Mouse (Mus musculus) limb, embryonic 10.5 days (tissue): ENCODE measurements around the gene Spx. TPM values are rescaled to one million over a fixed set of nuclear protein-coding genes. Genes with fewer than 3 reads are reported as not detected.

ENCODE experiments used
- DNase-seq: peaks from one replicate; pipeline ENCODE4 v3.0.0-alpha.2; 2017; ENCODE audit warnings: low spot score
- H3K27ac ChIP-seq: fragments of 300-500 bp; sonication (generic); 2 replicates; pipeline ENCODE4 v1.5.1; 2016; ENCODE audit warnings: mild to moderate bottlenecking
- H3K27me3 ChIP-seq: fragments of 300-500 bp; sonication (generic); 2 replicates; pipeline ENCODE4 v1.6.1; 2016; ENCODE audit warnings: low read depth, mild to moderate bottlenecking; ENCODE audit not compliant: poor library complexity, severe bottlenecking
- H3K36me3 ChIP-seq: fragments of 300-500 bp; sonication (generic); 2 replicates; pipeline ENCODE4 v1.6.1; 2016; ENCODE audit warnings: mild to moderate bottlenecking, moderate library complexity
- H3K4me1 ChIP-seq: fragments of 300-500 bp; sonication (generic); 2 replicates; pipeline ENCODE4 v1.6.1; 2016
- H3K4me3 ChIP-seq: fragments of 300-500 bp; sonication (generic); 2 replicates; pipeline ENCODE4 v1.5.1; 2016; ENCODE audit warnings: mild to moderate bottlenecking, moderate library complexity
- H3K9me3 ChIP-seq: fragments of 300-500 bp; sonication (generic); replicated peaks from 2 replicates; pipeline ENCODE4 v1.6.1; 2016; ENCODE audit warnings: mild to moderate bottlenecking
- WGBS: fragments of 180-500 bp; shearing (Covaris S2); methylation state at CpG from one replicate; pipeline ENCODE4 v1.1.7; 2016; 5-methylcytosine and 5-hydroxymethylcytosine counted together
- polyA plus RNA-seq: library from polyadenylated mRNA; unstranded; fragments of >200 nt; fragmentation: Nextera tagmentation; extraction: Ambion mirVana; gene quantifications from 2 replicates; pipeline ENCODE4 v1.2.1, GENCODE M21; 2016

Spx gene
- polyA plus RNA-seq = 0.54 and 0.78 TPM in 2 replicates

- H3K4me3 ChIP-seq = peak within 1 kb of the TSS; percentile 50; the same call in 1 of the 2 replicates
- H3K36me3 ChIP-seq = no peaks in the 10 kb centered on the region
- H3K27ac ChIP-seq = no peak within 1 kb of the TSS
- H3K9me3 ChIP-seq = no peaks in the 10 kb centered on the region
- H3K27me3 ChIP-seq = peaks cover 50% of the 10 kb centered on the region
- peaks cover 12% of the 10 kb centered on the region for H3K4me1 ChIP-seq
- DNase-seq = no peak
- whole genome bisulfite sequencing = 57% methylated on average over 11 of the region's 11 CpGs
These were observed at the start of gene Spx for GRCm38 (mm10) chr6:142412906-142413491. Gene Spx (plus strand): TSS chr6:142413441.

DNA sequence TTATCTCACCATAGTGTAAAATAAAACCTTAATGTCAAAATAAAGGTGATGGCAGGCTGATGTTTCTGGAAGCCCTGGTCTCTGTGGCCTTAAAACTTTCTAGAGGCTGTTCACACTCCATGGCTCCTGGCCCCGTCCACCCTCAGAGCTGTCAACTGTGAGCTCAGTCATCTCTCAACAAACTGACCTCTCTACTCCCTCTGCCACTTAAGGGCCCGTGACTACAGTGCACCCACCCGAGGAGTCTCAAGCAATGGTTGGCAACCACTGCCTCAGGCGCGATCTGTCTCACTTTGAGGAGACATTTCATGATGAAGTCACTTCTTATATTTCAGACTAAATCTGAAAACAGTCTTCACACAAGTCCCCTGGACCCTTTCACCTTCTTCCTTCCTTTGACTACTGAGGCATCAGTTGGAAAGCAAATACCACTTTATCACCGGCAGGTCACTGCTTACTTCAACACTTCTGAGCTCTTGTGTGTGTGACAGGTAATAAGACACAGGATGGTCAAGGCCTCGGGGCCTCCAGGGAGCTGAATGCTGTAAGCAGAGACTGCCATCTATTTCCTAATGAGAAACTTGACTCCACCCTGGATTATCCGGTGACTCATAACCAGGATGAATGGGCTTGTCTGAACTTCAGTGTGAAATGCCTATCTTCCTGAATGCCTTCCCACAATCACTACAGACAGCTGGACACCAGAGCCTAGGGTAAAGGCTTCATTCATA lies 47.3 kb upstream of the Spx start:
- no peak for DNase-seq
- Histone ChIP-seq H3K4me1 (no peaks in the 10 kb centered on the region), H3K36me3 (peaks cover 82% of the 10 kb centered on the region), H3K27me3 (no peaks in the 10 kb centered on the region), H3K27ac (no peak overlapping the region), H3K9me3 (no peaks in the 10 kb centered on the region), H3K4me3 (no peak overlapping the region)
- 93% methylated on average over 8 of the region's 8 CpGs for WGBS

- no peaks in the 10 kb centered on the region for H3K4me1 ChIP-seq
- H3K9me3 ChIP-seq = no peaks in the 10 kb centered on the region
- H3K27ac ChIP-seq = no peak overlapping the region
- no peaks in the 10 kb centered on the region for H3K27me3 ChIP-seq
- H3K4me3 ChIP-seq = no peak overlapping the region
- no peak for DNase-seq
- WGBS = 94% methylated on average over 10 of the region's 10 CpGs
- peaks cover 79% of the 10 kb centered on the region for H3K36me3 ChIP-seq
These were observed 46.7 kb upstream of the Spx start for GRCm38 (mm10) chr6:142366473-142367018.

DNA sequence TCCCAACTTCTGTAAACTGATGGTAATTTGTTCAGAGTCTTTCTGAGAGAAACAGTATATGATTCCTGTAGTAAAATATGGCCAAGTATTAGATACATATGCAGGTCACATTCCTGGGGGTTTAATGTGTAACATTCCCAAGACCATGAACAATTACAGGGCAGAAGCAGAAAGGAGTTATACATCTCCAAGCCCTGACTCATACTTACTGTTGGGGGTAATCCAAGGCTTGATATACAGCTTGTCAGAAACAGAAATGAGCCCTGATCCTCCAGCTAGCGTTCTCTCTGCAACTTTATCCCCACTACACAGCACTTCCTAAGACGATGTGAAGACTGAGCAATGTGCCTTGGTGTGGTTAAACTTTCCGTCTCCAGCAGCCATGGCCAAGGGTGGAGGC lies 45.7 kb upstream of the Spx start:
- H3K27me3 ChIP-seq = no peaks in the 10 kb centered on the region
- WGBS = 97% methylated on average over 3 of the region's 3 CpGs
- H3K4me3 ChIP-seq = no peak overlapping the region
- no peak overlapping the region for H3K27ac ChIP-seq
- no peaks in the 10 kb centered on the region for H3K9me3 ChIP-seq
- no peaks in the 10 kb centered on the region for H3K4me1 ChIP-seq
- DNase-seq = no peak
- peaks cover 79% of the 10 kb centered on the region for H3K36me3 ChIP-seq

- DNase-seq = no peak
- Histone ChIP-seq H3K36me3 (peaks cover 78% of the 10 kb centered on the region), H3K9me3 (no peaks in the 10 kb centered on the region), H3K27ac (no peak overlapping the region), H3K27me3 (no peaks in the 10 kb centered on the region), H3K4me3 (no peak overlapping the region), H3K4me1 (no peaks in the 10 kb centered on the region)
- WGBS = 92% methylated on average over 3 of the region's 3 CpGs
These were observed 43.7 kb upstream of the Spx start for GRCm38 (mm10) chr6:142369568-142369967.

DNA sequence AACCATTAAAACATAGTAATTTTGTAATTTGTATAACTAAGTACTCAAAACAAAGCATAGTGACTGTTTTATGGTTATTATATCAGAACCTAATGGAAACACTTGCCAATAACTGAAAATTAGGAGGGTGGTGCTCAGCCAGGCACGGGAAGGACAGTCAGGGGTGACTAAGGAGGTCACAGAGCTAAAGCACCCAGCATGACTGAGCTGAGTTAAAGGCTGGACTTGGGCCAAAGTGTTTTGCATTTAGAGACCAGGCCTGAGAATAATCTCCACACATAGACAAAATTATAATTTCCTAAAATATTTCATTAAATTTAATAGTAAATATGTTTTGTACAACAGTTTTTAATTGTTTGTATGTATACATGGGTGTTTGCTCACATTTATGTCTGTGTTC lies 36.2 kb upstream of the Spx start:
- DNase-seq = no peak
- H3K9me3 ChIP-seq = no peaks in the 10 kb centered on the region
- WGBS = 98% methylated on average over 1 of the region's 1 CpGs

GRCm38 (mm10) chr6:142378576-142379330 lies 34.5 kb upstream of the Spx start:
- Histone ChIP-seq H3K4me1 (peaks cover 12% of the 10 kb centered on the region), H3K27me3 (no peaks in the 10 kb centered on the region), H3K9me3 (no peaks in the 10 kb centered on the region), H3K4me3 (no peak overlapping the region), H3K27ac (no peak overlapping the region), H3K36me3 (peaks cover 30% of the 10 kb centered on the region)
- 91% methylated on average over 8 of the region's 8 CpGs for WGBS
- no peak for DNase-seq

More for the DNA sequence above, 36.2 kb upstream of the Spx start:
- Histone ChIP-seq H3K27ac (no peak overlapping the region), H3K4me1 (no peaks in the 10 kb centered on the region), H3K27me3 (no peaks in the 10 kb centered on the region), H3K4me3 (no peak overlapping the region), H3K36me3 (peaks cover 40% of the 10 kb centered on the region)

GRCm38 (mm10) chr6:142379961-142380360 lies 33.3 kb upstream of the Spx start:
- H3K4me3 ChIP-seq = no peak overlapping the region
- no peaks in the 10 kb centered on the region for H3K27me3 ChIP-seq
- peaks cover 19% of the 10 kb centered on the region for H3K36me3 ChIP-seq
- no peaks in the 10 kb centered on the region for H3K9me3 ChIP-seq
- no peak overlapping the region for H3K27ac ChIP-seq
- H3K4me1 ChIP-seq = peaks cover 16% of the 10 kb centered on the region
- DNase-seq = no peak
- 90% methylated on average over 6 of the region's 6 CpGs for WGBS

- 92% methylated on average over 7 of the region's 7 CpGs for WGBS
- Histone ChIP-seq H3K27ac (no peak overlapping the region), H3K9me3 (no peaks in the 10 kb centered on the region), H3K4me1 (peaks cover 22% of the 10 kb centered on the region), H3K36me3 (peaks cover 3% of the 10 kb centered on the region), H3K4me3 (no peak overlapping the region), H3K27me3 (no peaks in the 10 kb centered on the region)
- no peak for DNase-seq
These were observed 31.6 kb upstream of the Spx start for GRCm38 (mm10) chr6:142381615-142382014.

GRCm38 (mm10) chr6:142384521-142384920 lies 28.7 kb upstream of the Spx start:
- H3K27me3 ChIP-seq = no peaks in the 10 kb centered on the region
- no peaks in the 10 kb centered on the region for H3K9me3 ChIP-seq
- H3K4me3 ChIP-seq = no peak overlapping the region
- H3K27ac ChIP-seq = no peak overlapping the region
- DNase-seq = no peak
- 92% methylated on average over 9 of the region's 9 CpGs for WGBS
- no peaks in the 10 kb centered on the region for H3K36me3 ChIP-seq
- H3K4me1 ChIP-seq = peaks cover 29% of the 10 kb centered on the region

- no peak for DNase-seq
- WGBS = 6% methylated on average over 31 of the region's 31 CpGs
- peak overlapping the region; percentile 98 for H3K4me3 ChIP-seq
These were observed 26.8 kb upstream of the Spx start for GRCm38 (mm10) chr6:142386285-142387010.

DNA sequence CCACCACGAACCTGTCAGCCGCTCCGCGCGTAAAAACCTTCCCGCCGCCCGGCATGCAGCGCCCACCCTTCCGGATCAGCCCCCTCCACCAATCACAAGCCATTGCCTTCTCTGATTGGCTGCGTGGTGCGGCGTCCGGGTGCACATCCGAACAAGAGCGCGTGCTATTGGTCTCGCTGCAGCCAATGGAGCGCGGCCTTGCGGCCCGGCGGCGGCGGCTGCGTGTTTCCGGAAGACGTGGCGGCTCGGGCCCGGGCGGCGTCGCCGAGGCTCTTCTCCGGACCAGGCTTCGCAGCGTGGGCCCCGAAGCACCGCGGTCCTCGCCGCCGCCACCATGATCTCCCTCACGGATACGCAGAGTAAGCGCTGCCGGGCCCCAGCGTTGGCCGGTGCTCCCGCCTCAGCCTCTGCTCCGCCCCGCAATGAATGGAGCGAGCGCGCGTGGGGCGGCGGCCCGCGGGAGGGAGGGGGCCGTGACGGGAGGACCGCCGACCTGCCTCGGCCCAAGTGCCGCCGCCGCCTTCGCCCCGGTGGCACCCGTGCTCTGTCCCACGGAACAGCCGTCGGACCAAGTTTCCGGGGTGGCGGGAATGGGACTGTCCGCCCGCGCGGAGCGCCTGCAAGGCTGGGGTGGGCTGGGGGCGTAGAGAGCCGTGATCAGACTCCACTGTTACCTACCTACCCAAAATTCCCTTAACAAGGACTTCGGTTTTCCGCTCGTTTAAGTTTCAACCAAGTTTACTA lies 26.1 kb upstream of the Spx start, which contains the start of the genes Recql and Golt1b:
TSS of gene Recql (minus strand) at position 77 of the 744 bp plus-strand sequence.
TSS of gene Golt1b (plus strand) at position 211 of the 744 bp plus-strand sequence.
- H3K27me3 ChIP-seq = no peaks in the 10 kb centered on the region
- peak within 1 kb of the TSS; percentile 98 for H3K4me3 ChIP-seq
- H3K4me1 ChIP-seq = peaks cover 29% of the 10 kb centered on the region
- no peaks in the 10 kb centered on the region for H3K9me3 ChIP-seq
- peak; percentile 99 for DNase-seq
- under 1% methylated on average over 87 of the region's 87 CpGs for WGBS
- peaks cover 12% of the 10 kb centered on the region for H3K36me3 ChIP-seq
- peak within 1 kb of the TSS; percentile 92 for H3K27ac ChIP-seq

More at GRCm38 (mm10) chr6:142386285-142387010, 26.8 kb upstream of the Spx start:
- H3K4me1 ChIP-seq = peaks cover 29% of the 10 kb centered on the region
- peak overlapping the region; percentile 92 for H3K27ac ChIP-seq
- no peaks in the 10 kb centered on the region for H3K9me3 ChIP-seq
- no peaks in the 10 kb centered on the region for H3K27me3 ChIP-seq
- peaks cover 10% of the 10 kb centered on the region for H3K36me3 ChIP-seq
